Mouse (Mus musculus) monocyte, adult 2 months (primary cell): ENCODE results near the gene Rwdd2b.

Experiments
- DNase-seq, 2 experiments: peaks; one replicate each; pipeline ENCODE4 v3.0.0; 2022; ENCODE audit warnings: low spot score in 2 of 2, low read depth in 1 of 2

Rwdd2b gene

GRCm38 (mm10) chr16:87440184-87440686 is at the start of gene Rwdd2b:
Rwdd2b (minus strand) TSS chr16:87440573.
- peak; percentile 66 to 86 for DNase-seq

GRCm38 (mm10) chr16:87488605-87489004 is 48.2 kb upstream of the Rwdd2b start:
- no peak for DNase-seq

GRCm38 (mm10) chr16:87486739-87487138 is 46.4 kb upstream of the Rwdd2b start:
- DNase-seq: no peak

- no peak for DNase-seq
Observed at GRCm38 (mm10) chr16:87484367-87484766, 44.0 kb upstream of the Rwdd2b start.

GRCm38 (mm10) chr16:87470579-87470978 is 30.2 kb upstream of the Rwdd2b start:
- no peak for DNase-seq

- DNase-seq: no peak
Observed at GRCm38 (mm10) chr16:87458752-87459151, 18.4 kb upstream of the Rwdd2b start.

- DNase-seq: peak in 1 of 2 experiments; percentile 59
Observed at GRCm38 (mm10) chr16:87455180-87455611, 14.8 kb upstream of the Rwdd2b start.

GRCm38 (mm10) chr16:87454419-87455179 is 14.2 kb upstream of the Rwdd2b start, which contains the start of gene Usp16:
Usp16 (plus strand) TSS chr16:87454703.
- peak; percentile 54 to 79 for DNase-seq

GRCm38 (mm10) chr16:87453226-87453625 is 12.9 kb upstream of the Rwdd2b start:
- no peak for DNase-seq

- no peak for DNase-seq
Observed at GRCm38 (mm10) chr16:87445528-87445927, 5.2 kb upstream of the Rwdd2b start.

GRCm38 (mm10) chr16:87445110-87445509 is 4.7 kb upstream of the Rwdd2b start:
- no peak for DNase-seq

- no peak for DNase-seq
Observed at GRCm38 (mm10) chr16:87444071-87444470, 3.7 kb upstream of the Rwdd2b start.

- DNase-seq: no peak
Observed at GRCm38 (mm10) chr16:87443245-87443644, 2.9 kb upstream of the Rwdd2b start.

- DNase-seq: no peak
Observed at GRCm38 (mm10) chr16:87442291-87442690, 1.9 kb upstream of the Rwdd2b start.

- DNase-seq: no peak
Observed at GRCm38 (mm10) chr16:87441089-87441488, 716 bp upstream of the Rwdd2b start.

GRCm38 (mm10) chr16:87438697-87439096 is 1.7 kb downstream of the Rwdd2b start:
- DNase-seq: no peak

- no peak for DNase-seq
Observed at GRCm38 (mm10) chr16:87437096-87437495, 3.3 kb downstream of the Rwdd2b start.

GRCm38 (mm10) chr16:87435411-87436205 is 4.8 kb downstream of the Rwdd2b start:
- DNase-seq: no peak

- DNase-seq: no peak
Observed at GRCm38 (mm10) chr16:87434946-87435345, 5.4 kb downstream of the Rwdd2b start.

GRCm38 (mm10) chr16:87434266-87434665 is 6.1 kb downstream of the Rwdd2b start:
- no peak for DNase-seq

- peak; percentile 97 to 98 for DNase-seq
Observed at GRCm38 (mm10) chr16:87432033-87432814, 8.1 kb downstream of the Rwdd2b start, which contains the start of gene Ltn1. Ltn1 (minus strand) TSS chr16:87432612.
